Mouse (Mus musculus) adrenal gland, adult (tissue): Measurements from ENCODE around the gene Sowahc.

ENCODE experiments used
- DNase-seq, 2 experiments: peaks; one replicate each; pipeline ENCODE4 v3.0.0; 2022 to 2023; ENCODE audit warnings: low spot score in 1 of 2; ENCODE audit not compliant: inconsistent age in 2 of 2

The Sowahc gene

GRCm38 (mm10) chr10:59221473-59222270 is at the start of gene Sowahc, which contains the start of gene Sept10:
Gene Sowahc, plus strand, starts transcription at chr10:59221953.
Gene Sept10, minus strand, starts transcription at chr10:59221847.
- peak; percentile 99 to 100 for DNase-seq

DNA sequence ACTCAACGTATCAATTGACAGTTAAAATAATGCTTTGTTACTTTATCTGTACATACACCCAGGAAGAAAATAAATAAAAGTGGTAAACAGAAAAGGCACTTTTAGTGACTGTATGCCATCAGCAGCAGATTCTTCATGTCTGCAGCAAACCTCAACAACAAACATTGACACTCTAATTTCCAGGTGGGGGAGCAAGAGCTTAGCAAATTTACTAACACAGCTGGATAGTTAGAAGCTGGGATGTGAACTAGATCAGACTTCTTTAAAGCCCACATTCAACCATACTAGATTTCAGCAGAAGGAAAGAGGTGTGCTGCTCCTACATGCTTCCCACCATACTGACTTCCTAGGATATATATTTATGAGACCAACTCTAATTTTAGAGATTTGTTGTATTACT is 49.2 kb upstream of the Sowahc start:
- no peak for DNase-seq

DNA sequence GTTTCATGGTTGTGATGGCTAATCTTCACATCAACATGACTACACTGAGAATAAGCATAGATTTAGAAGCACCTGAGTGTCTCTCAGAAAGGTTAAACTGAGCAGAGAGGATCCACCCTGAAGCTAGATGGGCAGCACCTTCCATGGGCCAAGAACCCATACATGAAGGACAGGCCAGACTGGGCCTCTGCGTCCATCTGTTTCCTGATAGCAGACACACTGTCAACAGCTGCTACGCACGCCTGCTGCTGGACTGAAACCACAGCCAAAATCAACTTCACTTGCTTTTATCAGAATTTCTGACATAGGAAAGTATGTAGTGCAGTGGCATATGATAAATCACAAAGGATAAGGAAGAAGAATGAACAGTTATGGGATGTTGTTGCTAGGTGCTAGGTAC is 42.1 kb upstream of the Sowahc start:
- DNase-seq: no peak

DNA sequence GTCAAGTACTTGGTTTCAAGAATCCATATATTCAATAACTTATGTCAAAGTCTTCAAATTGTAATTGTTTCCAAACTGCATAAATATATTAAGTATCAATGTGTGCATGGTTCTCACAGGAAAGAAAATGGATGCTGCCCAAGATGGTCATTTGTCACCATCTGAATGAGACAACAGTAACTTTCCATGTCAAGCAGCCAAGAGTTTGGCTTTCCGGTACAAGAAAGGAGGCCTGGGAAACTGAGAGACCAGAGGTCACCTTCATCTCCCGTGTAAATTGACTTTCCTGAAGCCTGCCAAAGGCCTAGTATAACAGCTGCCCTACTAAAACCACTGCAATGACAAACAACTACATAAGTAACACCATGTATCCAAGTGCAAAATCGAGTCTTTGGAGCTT is 39.4 kb upstream of the Sowahc start:
- peak in 1 of 2 experiments; percentile 59 for DNase-seq

GRCm38 (mm10) chr10:59194891-59195290 is 26.9 kb upstream of the Sowahc start:
- DNase-seq: peak in 1 of 2 experiments; percentile 48

DNA sequence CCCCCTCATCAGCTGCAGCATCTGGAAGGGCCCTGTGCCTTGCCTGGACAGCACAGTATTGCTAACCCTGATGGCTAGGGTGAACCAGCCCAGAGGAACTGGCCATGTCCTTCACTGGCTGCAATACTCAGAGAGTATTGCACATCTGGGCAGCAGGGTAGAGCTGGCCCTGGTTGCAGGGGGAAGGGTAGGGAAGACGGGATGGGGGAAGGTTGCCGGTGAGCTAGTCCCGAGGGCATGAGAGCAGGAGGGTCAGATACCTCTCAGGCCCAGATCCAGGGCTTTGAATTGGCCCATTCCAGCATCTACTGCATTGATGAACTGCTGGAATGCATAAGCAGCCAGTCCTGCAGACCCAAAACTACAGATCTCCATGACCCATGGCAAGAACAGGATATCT is 25.0 kb upstream of the Sowahc start:
- peak in 1 of 2 experiments; percentile 56 for DNase-seq

DNA sequence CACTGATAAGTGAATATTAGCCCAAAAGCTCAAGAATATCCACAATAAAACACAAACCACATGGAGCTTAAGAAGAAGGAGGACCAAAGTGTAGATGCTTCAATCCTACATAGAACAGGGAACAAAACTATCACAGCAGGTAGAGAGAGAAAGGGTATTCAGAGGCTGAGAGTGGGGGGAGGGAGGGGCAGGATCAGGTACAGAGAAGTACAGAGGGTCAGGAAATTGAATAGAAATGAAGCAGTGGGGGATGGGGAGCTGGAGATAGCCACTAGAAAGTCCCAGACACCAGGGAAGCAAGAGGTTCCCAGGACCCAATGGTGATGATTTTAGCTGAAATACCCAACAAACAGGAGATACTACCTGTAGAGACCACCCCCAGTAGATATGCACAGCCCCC is 21.7 kb upstream of the Sowahc start:
- no peak for DNase-seq

GRCm38 (mm10) chr10:59220824-59221472 is 805 bp upstream of the Sowahc start:
- no peak for DNase-seq

DNA sequence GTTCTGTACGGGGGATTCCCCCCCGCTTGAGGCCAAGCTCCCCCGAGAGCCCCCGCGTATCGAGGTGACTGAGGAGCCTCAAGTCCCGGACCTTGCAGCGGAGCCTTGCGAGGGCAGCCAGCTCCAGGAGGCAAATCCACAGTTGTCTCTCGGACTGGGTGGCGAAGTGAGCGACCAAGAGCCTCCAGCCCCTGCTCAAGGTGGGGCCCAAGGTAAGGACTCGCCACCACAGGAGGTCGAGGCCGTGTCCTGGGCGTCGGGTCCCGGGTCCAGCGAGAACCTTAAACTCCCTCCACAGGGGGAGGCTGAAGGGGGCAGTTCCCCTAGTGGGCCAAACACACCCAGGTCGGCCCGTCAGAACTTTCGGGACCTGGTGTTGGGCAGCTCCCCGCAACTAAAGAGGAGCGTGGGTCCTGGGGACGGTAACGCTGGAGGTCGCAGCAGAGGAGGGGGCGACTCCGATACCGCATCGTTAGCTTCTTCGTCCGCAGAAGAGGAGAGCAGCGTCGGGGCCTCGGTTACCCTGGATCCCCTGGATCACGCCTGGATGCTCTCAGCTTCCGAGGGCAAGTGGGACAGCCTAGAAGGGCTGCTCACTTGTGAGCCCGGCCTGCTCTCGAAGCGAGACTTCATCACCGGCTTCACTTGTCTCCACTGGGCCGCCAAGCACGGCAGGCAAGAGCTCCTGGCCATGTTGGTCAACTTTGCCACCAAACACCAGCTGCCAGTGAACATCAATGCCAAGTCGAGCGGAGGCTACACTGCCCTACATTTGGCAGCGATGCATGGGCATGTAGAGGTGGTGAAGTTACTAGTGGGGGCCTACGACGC is 733 bp downstream of the Sowahc start:
- DNase-seq: peak; percentile 58 to 80

GRCm38 (mm10) chr10:59223301-59223700 is 1.5 kb downstream of the Sowahc start:
- no peak for DNase-seq

- peak in 1 of 2 experiments; percentile 58 for DNase-seq
These were observed 2.1 kb downstream of the Sowahc start for GRCm38 (mm10) chr10:59223890-59224289.

DNA sequence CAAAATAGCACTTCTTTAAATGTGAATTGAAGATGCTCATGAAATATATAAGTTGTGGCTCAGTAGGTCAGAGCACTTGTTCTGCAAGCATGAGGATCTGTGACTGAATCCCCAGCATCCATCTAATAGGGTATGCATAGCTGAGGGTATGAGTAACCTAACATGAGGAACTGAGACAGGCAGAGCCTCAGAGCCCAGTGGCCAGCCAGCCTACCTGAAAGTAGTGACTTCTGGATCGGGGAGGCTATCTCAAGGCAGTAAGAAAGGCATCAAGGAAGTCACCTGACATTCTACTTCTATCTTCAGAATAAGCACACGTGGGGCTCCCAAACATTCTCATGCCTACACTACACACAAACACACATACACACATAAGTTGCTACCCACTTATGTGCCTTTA is 3.4 kb downstream of the Sowahc start:
- peak in 1 of 2 experiments; percentile 55 for DNase-seq

- no peak for DNase-seq
These were observed 7.6 kb downstream of the Sowahc start for GRCm38 (mm10) chr10:59229205-59229820.

DNA sequence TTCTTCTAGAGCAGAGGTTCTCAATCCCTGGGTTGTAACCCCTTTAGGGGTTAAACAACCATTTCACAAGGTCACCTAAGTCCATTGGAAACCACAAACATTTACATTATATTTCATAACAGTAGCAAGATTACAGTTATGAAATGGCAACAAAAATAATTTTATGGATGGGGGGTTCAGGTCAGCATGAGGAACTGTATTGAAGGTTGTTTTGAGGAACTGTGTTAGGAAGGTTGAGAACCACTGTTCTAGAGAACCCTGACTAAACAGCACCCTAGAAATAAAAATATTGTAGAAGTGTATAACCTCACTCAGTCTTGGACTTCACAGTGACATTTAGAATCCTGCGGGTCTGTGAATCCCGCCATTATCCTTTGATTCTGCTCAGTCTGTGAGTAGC is 13.5 kb downstream of the Sowahc start:
- no peak for DNase-seq

GRCm38 (mm10) chr10:59235847-59236246 is 14.1 kb downstream of the Sowahc start:
- DNase-seq: peak in 1 of 2 experiments; percentile 63

- DNase-seq: peak; percentile 72 to 88
These were observed 14.7 kb downstream of the Sowahc start for GRCm38 (mm10) chr10:59236486-59236885.

- peak; percentile 34 to 60 for DNase-seq
These were observed 16.0 kb downstream of the Sowahc start for GRCm38 (mm10) chr10:59237757-59238156.

GRCm38 (mm10) chr10:59241141-59241541 is 19.4 kb downstream of the Sowahc start:
- peak; percentile 73 to 89 for DNase-seq

GRCm38 (mm10) chr10:59249531-59249930 is 27.8 kb downstream of the Sowahc start:
- DNase-seq: no peak

- DNase-seq: no peak
These were observed 28.9 kb downstream of the Sowahc start for GRCm38 (mm10) chr10:59250679-59251078.

DNA sequence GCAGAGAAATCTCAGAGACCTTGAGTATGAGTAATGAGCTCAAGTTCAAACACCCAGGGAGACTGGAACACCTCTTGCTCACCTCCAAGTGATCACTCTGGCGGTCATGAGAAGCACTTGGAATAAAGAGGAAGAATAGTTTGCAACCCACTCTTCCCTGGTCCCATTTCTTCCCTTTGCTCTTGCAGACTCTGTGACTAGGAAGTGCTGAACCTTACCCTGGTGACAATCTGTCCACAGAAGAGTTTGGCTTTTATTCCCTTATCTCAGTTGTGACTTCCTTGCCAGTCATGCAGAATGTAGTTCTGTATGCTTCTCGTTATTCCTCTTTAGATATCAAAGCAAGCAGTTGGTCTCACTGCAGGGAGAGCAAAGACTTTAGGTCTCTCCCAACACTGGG is 30.2 kb downstream of the Sowahc start:
- no peak for DNase-seq
